16 mouse cellular contexts compared by ENCODE assay signal in the genomic region with DNA sequence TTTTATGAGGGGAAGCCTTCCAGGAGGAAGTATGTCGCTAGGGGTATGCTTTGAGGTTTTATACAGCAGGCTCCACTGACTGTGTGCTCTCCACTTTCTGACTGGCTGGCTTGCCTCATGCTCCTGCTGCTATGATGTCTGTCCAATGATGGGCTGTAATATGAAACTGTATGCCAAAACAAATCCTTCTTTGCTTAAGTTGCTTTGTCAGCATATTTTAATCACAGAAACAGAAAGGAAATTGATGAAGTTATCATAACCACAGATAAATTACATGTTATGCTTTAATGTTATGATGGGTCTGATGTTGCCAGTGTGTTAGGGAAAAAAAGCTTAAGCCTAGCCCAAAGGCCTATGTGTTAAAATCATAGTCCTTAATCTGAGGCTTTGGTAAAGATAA.
"Had no signal": no experiment of that assay in that cellular context is flagged by ENCODE, and none has a peak within 500 bp of the region (broad histone marks: within the 10 kb centered on the region; RNA-seq: fewer than 3 reads in every experiment).

No protein-coding gene starts in this region.

- DNase-seq: kidney, adult 2 months; kidney, postnatal 14 days; left cerebral cortex, postnatal 4 days; liver, embryonic 13.5 days; lung, adult 2 months; lung, postnatal 14 days; lung, postnatal 4 days; midbrain, embryonic 14.5 days; thymus, adult 2 months; thymus, postnatal 14 days; thymus, postnatal 4 days had no signal

- H3K9me3 ChIP-seq: limb, embryonic 13.5 days; liver, embryonic 13.5 days; neural tube, embryonic 12.5 days had no signal

- ATAC-seq: intestine, postnatal 0 days had no signal

- H3K4me2 ChIP-seq: limb, embryonic 13.5 days; liver, embryonic 13.5 days; midbrain, embryonic 11.5 days; neural tube, embryonic 12.5 days had no signal

- H3K4me1 ChIP-seq: limb, embryonic 13.5 days; liver, embryonic 13.5 days; neural tube, embryonic 12.5 days had no signal

- H3K4me3 ChIP-seq: limb, embryonic 13.5 days; liver, embryonic 13.5 days; neural tube, embryonic 12.5 days had no signal

- H3K9ac ChIP-seq: limb, embryonic 13.5 days; liver, embryonic 13.5 days; neural tube, embryonic 12.5 days had no signal

- H3K36me3 ChIP-seq: limb, embryonic 13.5 days; liver, embryonic 13.5 days; neural tube, embryonic 12.5 days had no signal

- H3K27me3 ChIP-seq: limb, embryonic 13.5 days; liver, embryonic 13.5 days; neural tube, embryonic 12.5 days had no signal

- H3K27ac ChIP-seq: limb, embryonic 13.5 days; liver, embryonic 13.5 days; neural tube, embryonic 12.5 days; stomach, postnatal 0 days had no signal
